Mouse (Mus musculus) heart, embryonic 15.5 days (tissue): Measurements from ENCODE around the gene Hibch. TPM values are rescaled to one million over a fixed set of nuclear protein-coding genes. Genes with fewer than 3 reads are reported as not detected.
"Not testable (repeated sequence)": the region's sequence is repeated elsewhere in the genome, so short reads cannot be mapped to it uniquely, and the experiment has no call there.

Experiments used
- ATAC-seq: fragments of 200-750 bp; cut with Nextera tagmentation; replicated peaks from 2 replicates; pipeline ENCODE4 v1.8.0; 2017; ENCODE audit warnings: low read depth, moderate TSS enrichment; ENCODE audit not compliant: insufficient number of reproducible peaks, insufficient read depth, low FRiP score
- H3K27ac ChIP-seq: fragments of 300-500 bp; sonication (generic); 2 replicates; pipeline ENCODE4 v1.5.1; 2015; ENCODE audit warnings: mild to moderate bottlenecking, inconsistent platforms
- H3K27me3 ChIP-seq: fragments of 300-500 bp; sonication (generic); 2 replicates; pipeline ENCODE4 v1.6.1; 2015; ENCODE audit warnings: inconsistent platforms
- H3K36me3 ChIP-seq: fragments of 300-500 bp; sonication (generic); 2 replicates; pipeline ENCODE4 v1.6.1; 2015; ENCODE audit warnings: mild to moderate bottlenecking, inconsistent platforms
- H3K4me1 ChIP-seq: fragments of 300-500 bp; sonication (generic); replicated peaks from 2 replicates; pipeline ENCODE4 v1.6.1; 2015; ENCODE audit warnings: inconsistent platforms
- H3K4me2 ChIP-seq: fragments of 300-500 bp; sonication (generic); 2 replicates; pipeline ENCODE4 v1.6.1; 2015; ENCODE audit warnings: inconsistent platforms, mild to moderate bottlenecking, moderate library complexity
- H3K4me3 ChIP-seq: fragments of 300-500 bp; sonication (generic); 2 replicates; pipeline ENCODE4 v1.5.1; 2015; ENCODE audit warnings: mild to moderate bottlenecking, inconsistent platforms
- H3K9ac ChIP-seq: fragments of 300-500 bp; sonication (generic); 2 replicates; pipeline ENCODE4 v1.6.1; 2015; ENCODE audit warnings: mild to moderate bottlenecking, inconsistent platforms
- H3K9me3 ChIP-seq: fragments of 300-500 bp; sonication (generic); replicated peaks from 2 replicates; pipeline ENCODE4 v1.6.1; 2016; ENCODE audit warnings: inconsistent platforms
- WGBS: fragments of 180-500 bp; shearing (Covaris S2); methylation state at CpG from one replicate; pipeline ENCODE4 v1.1.7; 2015; ENCODE audit warnings: mixed read lengths; 5-methylcytosine and 5-hydroxymethylcytosine counted together
- polyA plus RNA-seq: library from polyadenylated mRNA; unstranded; fragments of >200 nt; fragmentation: Nextera tagmentation; extraction: Ambion mirVana; gene quantifications from 2 replicates; pipeline ENCODE4 v1.2.1, GENCODE M21; 2015

The Hibch gene
- polyA plus RNA-seq, 1 experiment from 2014 or later: 31.3 TPM

GRCm38 (mm10) chr1:52816910-52817812, 27.6 kb upstream of the Hibch start, which contains the start of gene Inpp1:
TSS of gene Inpp1 (minus strand) at chr1:52817688.
- H3K27ac ChIP-seq: peak within 1 kb of the TSS; percentile 86
- peak within 1 kb of the TSS; percentile 90 for H3K4me2 ChIP-seq
- no peaks in the 10 kb centered on the region for H3K27me3 ChIP-seq
- H3K36me3 ChIP-seq: no peaks in the 10 kb centered on the region
- peaks cover 12% of the 10 kb centered on the region for H3K4me1 ChIP-seq
- WGBS: under 1% methylated on average over 58 of the region's 59 CpGs
- no peaks in the 10 kb centered on the region for H3K9me3 ChIP-seq
- H3K9ac ChIP-seq: peak within 1 kb of the TSS; percentile 81
- H3K4me3 ChIP-seq: peak within 1 kb of the TSS; percentile 82
- peak; percentile 87 for ATAC-seq

GRCm38 (mm10) chr1:52817813-52818147, 26.9 kb upstream of the Hibch start:
- Histone ChIP-seq H3K9me3 (no peaks in the 10 kb centered on the region), H3K36me3 (no peaks in the 10 kb centered on the region), H3K4me3 (peak overlapping the region; percentile 82), H3K27ac (peak overlapping the region; percentile 86), H3K27me3 (no peaks in the 10 kb centered on the region), H3K4me1 (peaks cover 12% of the 10 kb centered on the region), H3K9ac (peak overlapping the region; percentile 81), H3K4me2 (peak overlapping the region; percentile 90)
- no peak for ATAC-seq
- 5% methylated on average over 7 of the region's 7 CpGs for WGBS

GRCm38 (mm10) chr1:52839099-52839498, 5.6 kb upstream of the Hibch start:
- Histone ChIP-seq H3K27ac (no peak overlapping the region), H3K9me3 (no peaks in the 10 kb centered on the region), H3K36me3 (no peaks in the 10 kb centered on the region), H3K4me3 (no peak overlapping the region), H3K9ac (no peak overlapping the region), H3K27me3 (no peaks in the 10 kb centered on the region), H3K4me1 (peaks cover 3% of the 10 kb centered on the region; the same call in 1 of the 2 replicates), H3K4me2 (no peak overlapping the region)
- ATAC-seq: no peak
- WGBS: 96% methylated on average over 3 of the region's 3 CpGs

GRCm38 (mm10) chr1:52844354-52844753, 375 bp upstream of the Hibch start:
- no peak for ATAC-seq
- Histone ChIP-seq H3K9me3 (no peaks in the 10 kb centered on the region), H3K36me3 (no peaks in the 10 kb centered on the region)

GRCm38 (mm10) chr1:52846556-52846955, 1.8 kb downstream of the Hibch start:
- ATAC-seq: no peak
- no peaks in the 10 kb centered on the region for H3K27me3 ChIP-seq

More at GRCm38 (mm10) chr1:52844354-52844753, 375 bp upstream of the Hibch start:
- WGBS: 16% methylated on average over 3 of the region's 3 CpGs
- Histone ChIP-seq H3K4me1 (peaks cover 15% of the 10 kb centered on the region), H3K4me3 (peak overlapping the region; percentile 73), H3K27ac (peak overlapping the region; percentile 60), H3K27me3 (no peaks in the 10 kb centered on the region), H3K4me2 (peak overlapping the region; percentile 69), H3K9ac (no peak overlapping the region)

GRCm38 (mm10) chr1:52849422-52849821, 4.7 kb downstream of the Hibch start:
- ATAC-seq: no peak
- WGBS: 56% methylated on average over 4 of the region's 4 CpGs

More at GRCm38 (mm10) chr1:52846556-52846955, 1.8 kb downstream of the Hibch start:
- Histone ChIP-seq H3K4me2 (no peak overlapping the region), H3K27ac (no peak overlapping the region), H3K4me1 (peaks cover 15% of the 10 kb centered on the region), H3K9ac (no peak overlapping the region), H3K9me3 (no peaks in the 10 kb centered on the region), H3K36me3 (no peaks in the 10 kb centered on the region), H3K4me3 (no peak overlapping the region)
- whole genome bisulfite sequencing: 81% methylated on average over 4 of the region's 4 CpGs

GRCm38 (mm10) chr1:52854029-52854428, 9.3 kb downstream of the Hibch start:
- H3K27ac ChIP-seq, H3K36me3 ChIP-seq, H3K9me3 ChIP-seq, H3K27me3 ChIP-seq, H3K4me2 ChIP-seq, H3K9ac ChIP-seq, ATAC-seq, H3K4me3 ChIP-seq, H3K4me1 ChIP-seq: not testable (repeated sequence)
- 67% methylated on average over 1 of the region's 1 CpGs for WGBS

More at GRCm38 (mm10) chr1:52849422-52849821, 4.7 kb downstream of the Hibch start:
- peaks cover 10% of the 10 kb centered on the region for H3K4me1 ChIP-seq
- H3K27me3 ChIP-seq: no peaks in the 10 kb centered on the region
- H3K36me3 ChIP-seq: no peaks in the 10 kb centered on the region
- no peaks in the 10 kb centered on the region for H3K9me3 ChIP-seq
- no peak overlapping the region for H3K9ac ChIP-seq
- no peak overlapping the region for H3K4me3 ChIP-seq
- H3K27ac ChIP-seq: no peak overlapping the region
- H3K4me2 ChIP-seq: no peak overlapping the region

- Histone ChIP-seq H3K9me3 (no peaks in the 10 kb centered on the region), H3K36me3 (no peaks in the 10 kb centered on the region; the same call in 1 of the 2 replicates), H3K4me2 (no peak overlapping the region), H3K9ac (no peak overlapping the region), H3K4me3 (no peak overlapping the region), H3K27ac (no peak overlapping the region), H3K27me3 (no peaks in the 10 kb centered on the region), H3K4me1 (peaks cover 3% of the 10 kb centered on the region; the same call in 1 of the 2 replicates)
- WGBS: 78% methylated on average over 7 of the region's 7 CpGs
- no peak for ATAC-seq
These were observed 11.3 kb downstream of the Hibch start for GRCm38 (mm10) chr1:52855904-52856601.

- no peak overlapping the region for H3K4me2 ChIP-seq
- no peak overlapping the region for H3K4me3 ChIP-seq
- H3K4me1 ChIP-seq: no peaks in the 10 kb centered on the region
- H3K9ac ChIP-seq: no peak overlapping the region
- no peaks in the 10 kb centered on the region for H3K9me3 ChIP-seq
- H3K27ac ChIP-seq: no peak overlapping the region
- ATAC-seq: no peak
- 91% methylated on average over 1 of the region's 1 CpGs for WGBS
- H3K36me3 ChIP-seq: no peaks in the 10 kb centered on the region; the same call in 1 of the 2 replicates
- no peaks in the 10 kb centered on the region for H3K27me3 ChIP-seq
These were observed 19.5 kb downstream of the Hibch start for GRCm38 (mm10) chr1:52864220-52864619.

GRCm38 (mm10) chr1:52866007-52866406, 21.3 kb downstream of the Hibch start:
- 89% methylated on average over 3 of the region's 3 CpGs for WGBS
- no peak overlapping the region for H3K4me2 ChIP-seq
- no peaks in the 10 kb centered on the region for H3K4me1 ChIP-seq
- H3K27ac ChIP-seq: no peak overlapping the region
- H3K9me3 ChIP-seq: no peaks in the 10 kb centered on the region
- no peaks in the 10 kb centered on the region for H3K27me3 ChIP-seq
- H3K4me3 ChIP-seq: no peak overlapping the region
- no peak for ATAC-seq
- no peaks in the 10 kb centered on the region; the same call in 1 of the 2 replicates for H3K36me3 ChIP-seq
- no peak overlapping the region for H3K9ac ChIP-seq

- 90% methylated on average over 1 of the region's 1 CpGs for WGBS
- H3K27ac ChIP-seq: no peak overlapping the region
- H3K36me3 ChIP-seq: no peaks in the 10 kb centered on the region
- no peak overlapping the region for H3K4me2 ChIP-seq
- H3K9me3 ChIP-seq: no peaks in the 10 kb centered on the region
- no peaks in the 10 kb centered on the region for H3K27me3 ChIP-seq
- ATAC-seq: no peak
- H3K4me1 ChIP-seq: no peaks in the 10 kb centered on the region
- H3K4me3 ChIP-seq: no peak overlapping the region
- H3K9ac ChIP-seq: no peak overlapping the region
These were observed 23.1 kb downstream of the Hibch start for GRCm38 (mm10) chr1:52867876-52868275.
